Mouse (Mus musculus): ENCODE measurements around the gene Zfp526. TPM values are rescaled to one million over a fixed set of nuclear protein-coding genes. Genes with fewer than 3 reads are reported as not detected.

Zfp526 gene
- polyA plus RNA-seq, 1 experiment from 2014 or later = 4.2 TPM

DNA sequence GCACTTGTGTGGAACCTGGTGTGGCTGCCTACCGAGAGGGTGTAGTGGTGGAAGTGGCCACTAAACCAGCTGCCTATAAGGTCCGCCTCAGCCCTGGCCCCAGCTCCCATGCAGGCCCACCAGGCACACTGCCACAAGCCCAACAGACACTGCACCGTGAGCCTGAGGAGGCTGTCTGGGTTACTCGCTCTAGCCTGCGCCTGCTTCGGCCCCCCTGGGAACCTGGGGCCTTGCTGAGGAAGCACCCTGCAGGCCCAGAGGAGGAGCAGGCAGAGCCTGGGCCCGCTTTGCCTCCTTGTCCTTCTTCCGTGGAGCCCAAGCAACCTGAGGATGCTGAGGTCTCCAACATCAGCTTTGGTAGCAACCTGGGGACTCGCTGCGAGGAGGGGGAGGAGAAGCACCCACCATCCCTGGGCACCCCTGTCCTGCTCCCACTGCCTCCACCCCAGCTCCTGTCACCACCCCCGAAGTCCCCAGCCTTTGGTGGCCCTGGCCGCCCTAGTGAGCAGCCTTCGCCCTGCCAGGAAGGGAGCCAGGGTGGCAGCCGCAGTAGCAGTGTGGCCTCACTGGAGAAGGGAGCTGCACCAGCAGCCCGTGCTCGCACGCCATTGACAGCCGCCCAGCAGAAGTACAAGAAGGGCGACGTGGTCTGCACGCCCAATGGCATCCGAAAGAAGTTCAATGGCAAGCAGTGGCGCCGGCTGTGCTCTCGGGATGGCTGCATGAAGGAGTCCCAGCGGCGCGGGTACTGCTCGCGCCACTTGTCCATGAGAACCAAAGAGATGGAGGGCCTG lies 50.6 kb downstream of the Zfp526 start:
- Histone ChIP-seq H3K9ac (replicated peaks; ENCODE audit: low read depth, low read length) (no peak overlapping the region), H3K4me1 (ENCODE audit: control insufficient read depth, insufficient read depth, low read length) (peaks cover 30% of the 10 kb centered on the region), H3K4me2 (replicated peaks; ENCODE audit: low read depth, low read length) (no peak overlapping the region), H3K36me3 (ENCODE audit: control insufficient read depth, insufficient read depth, low read length) (peaks cover 17% of the 10 kb centered on the region), H3K27me3 (ENCODE audit: control insufficient read depth, insufficient read depth, low read length) (no peaks in the 10 kb centered on the region), H3K9me3 (ENCODE audit: control insufficient read depth, low read depth, low read length) (no peaks in the 10 kb centered on the region), H3K4me3 (ENCODE audit: low read depth, low read length) (no peak overlapping the region), H3K27ac (ENCODE audit: low read length) (no peak overlapping the region)
- WGBS = 87% methylated on average over 30 of the region's 30 CpGs
- ATAC-seq (ENCODE audit: insufficient number of reproducible peaks, insufficient read depth, low FRiP score, low read depth) = no peak

DNA sequence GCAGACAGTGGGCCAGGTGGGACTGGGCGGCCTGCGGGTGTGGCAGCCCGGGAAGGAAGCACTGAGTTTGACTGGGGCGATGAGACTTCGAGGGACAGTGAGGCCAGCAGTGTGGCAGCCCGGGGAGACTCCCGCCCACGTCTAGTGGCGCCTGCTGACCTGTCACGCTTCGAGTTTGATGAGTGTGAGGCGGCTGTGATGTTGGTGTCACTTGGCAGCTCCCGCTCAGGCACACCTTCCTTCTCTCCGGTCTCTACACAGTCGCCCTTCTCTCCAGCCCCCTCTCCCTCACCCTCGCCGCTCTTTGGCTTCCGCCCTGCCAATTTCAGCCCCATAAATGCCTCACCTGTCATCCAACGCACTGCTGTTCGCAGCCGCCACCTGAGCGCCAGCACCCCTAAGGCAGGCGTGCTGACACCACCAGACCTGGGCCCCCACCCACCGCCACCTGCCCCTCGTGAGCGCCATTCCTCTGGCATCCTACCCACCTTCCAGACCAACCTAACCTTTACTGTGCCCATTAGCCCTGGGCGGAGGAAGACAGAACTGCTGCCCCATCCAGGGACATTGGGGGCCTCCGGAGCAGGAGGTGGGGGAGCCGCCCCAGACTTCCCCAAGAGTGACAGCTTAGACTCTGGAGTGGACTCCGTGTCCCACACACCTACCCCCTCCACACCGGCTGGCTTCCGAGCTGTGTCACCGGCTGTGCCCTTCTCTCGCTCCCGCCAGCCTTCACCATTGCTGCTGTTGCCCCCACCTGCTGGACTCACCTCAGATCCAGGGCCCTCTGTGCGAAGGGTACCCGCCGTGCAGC lies 51.4 kb downstream of the Zfp526 start:
- Histone ChIP-seq H3K4me1 (ENCODE audit: control insufficient read depth, insufficient read depth, low read length) (peaks cover 37% of the 10 kb centered on the region), H3K9me3 (ENCODE audit: control insufficient read depth, low read depth, low read length) (no peaks in the 10 kb centered on the region), H3K4me2 (replicated peaks; ENCODE audit: low read depth, low read length) (no peak overlapping the region), H3K27me3 (ENCODE audit: control insufficient read depth, insufficient read depth, low read length) (no peaks in the 10 kb centered on the region), H3K9ac (replicated peaks; ENCODE audit: low read depth, low read length) (no peak overlapping the region), H3K27ac (ENCODE audit: low read length) (no peak overlapping the region), H3K4me3 (ENCODE audit: low read depth, low read length) (no peak overlapping the region), H3K36me3 (ENCODE audit: control insufficient read depth, insufficient read depth, low read length) (peaks cover 17% of the 10 kb centered on the region)
- WGBS = 86% methylated on average over 38 of the region's 38 CpGs
- ATAC-seq (ENCODE audit: insufficient number of reproducible peaks, insufficient read depth, low FRiP score, low read depth) = no peak

DNA sequence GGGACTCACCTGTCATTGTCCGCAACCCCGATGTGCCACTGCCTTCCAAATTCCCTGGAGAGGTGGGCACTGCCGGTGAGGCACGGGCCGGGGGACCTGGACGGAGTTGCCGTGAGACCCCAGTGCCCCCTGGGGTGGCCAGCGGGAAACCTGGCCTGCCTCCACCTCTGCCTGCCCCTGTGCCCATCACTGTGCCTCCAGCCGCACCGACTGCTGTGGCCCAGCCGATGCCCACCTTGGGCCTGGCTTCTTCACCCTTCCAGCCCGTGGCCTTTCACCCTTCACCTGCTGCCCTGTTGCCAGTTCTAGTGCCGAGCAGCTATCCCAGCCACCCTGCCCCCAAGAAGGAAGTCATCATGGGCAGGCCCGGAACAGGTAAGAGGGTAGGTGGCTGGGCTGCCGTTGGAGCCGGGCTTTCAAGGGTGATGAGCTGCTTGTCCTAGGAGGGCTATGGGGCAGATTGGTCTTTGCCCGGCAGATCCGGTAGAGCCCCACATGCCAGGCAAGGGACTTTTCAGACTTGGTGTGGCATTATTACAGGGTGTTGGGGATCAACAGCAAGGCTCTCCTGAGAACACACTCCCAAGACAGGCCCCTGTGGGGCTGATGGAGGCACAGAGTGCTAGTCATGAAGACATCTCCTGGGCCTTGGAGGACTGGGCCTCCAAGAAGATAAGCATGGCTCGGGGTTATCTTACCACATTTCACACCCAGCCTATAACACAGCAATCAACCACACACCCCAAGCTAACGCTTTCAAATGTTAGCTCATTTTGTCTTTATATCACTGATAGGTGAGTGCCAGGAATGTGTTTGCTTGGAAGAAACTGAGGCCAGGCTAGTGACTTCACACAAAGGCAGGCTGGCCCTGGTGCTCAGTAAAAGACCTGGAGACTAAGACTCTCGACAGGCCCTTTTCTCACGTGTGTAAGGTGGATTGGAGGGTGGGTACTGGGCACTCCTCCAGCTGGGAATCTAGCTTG lies 52.3 kb downstream of the Zfp526 start:
- ATAC-seq (ENCODE audit: insufficient number of reproducible peaks, insufficient read depth, low FRiP score, low read depth) = no peak
- H3K9me3 ChIP-seq (ENCODE audit: control insufficient read depth, low read depth, low read length) = no peaks in the 10 kb centered on the region
- no peak overlapping the region for H3K9ac ChIP-seq (replicated peaks; ENCODE audit: low read depth, low read length)
- H3K27ac ChIP-seq (ENCODE audit: low read length) = no peak overlapping the region
- H3K4me1 ChIP-seq (ENCODE audit: control insufficient read depth, insufficient read depth, low read length) = peaks cover 41% of the 10 kb centered on the region
- no peak overlapping the region for H3K4me2 ChIP-seq (replicated peaks; ENCODE audit: low read depth, low read length)
- WGBS = 87% methylated on average over 22 of the region's 22 CpGs
- H3K27me3 ChIP-seq (ENCODE audit: control insufficient read depth, insufficient read depth, low read length) = no peaks in the 10 kb centered on the region
- no peak overlapping the region for H3K4me3 ChIP-seq (ENCODE audit: low read depth, low read length)
- H3K36me3 ChIP-seq (ENCODE audit: control insufficient read depth, insufficient read depth, low read length) = peaks cover 17% of the 10 kb centered on the region

DNA sequence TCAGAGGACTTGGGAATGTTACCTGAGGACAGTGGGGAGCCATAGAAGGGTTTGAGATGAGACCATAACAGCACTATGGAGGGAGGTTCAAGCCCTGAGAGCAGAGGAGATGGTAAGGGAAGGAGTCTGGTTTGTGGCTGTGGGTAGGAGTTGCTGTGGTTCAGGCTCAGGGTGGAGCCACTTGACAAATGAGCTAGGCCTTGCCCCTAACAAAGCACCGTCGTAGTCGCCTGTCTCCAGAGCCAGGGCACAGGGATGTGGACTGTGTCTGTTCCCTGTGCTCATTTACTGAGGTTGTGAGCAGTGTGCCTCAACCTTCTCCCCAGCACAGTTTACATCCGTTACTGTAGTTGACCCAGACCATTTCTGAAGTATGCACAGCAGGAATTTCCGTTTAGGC lies 53.3 kb downstream of the Zfp526 start:
- Histone ChIP-seq H3K36me3 (ENCODE audit: control insufficient read depth, insufficient read depth, low read length) (peaks cover 17% of the 10 kb centered on the region), H3K4me2 (replicated peaks; ENCODE audit: low read depth, low read length) (no peak overlapping the region), H3K4me3 (ENCODE audit: low read depth, low read length) (no peak overlapping the region), H3K9ac (replicated peaks; ENCODE audit: low read depth, low read length) (no peak overlapping the region), H3K9me3 (ENCODE audit: control insufficient read depth, low read depth, low read length) (no peaks in the 10 kb centered on the region), H3K27me3 (ENCODE audit: control insufficient read depth, insufficient read depth, low read length) (no peaks in the 10 kb centered on the region), H3K4me1 (ENCODE audit: control insufficient read depth, insufficient read depth, low read length) (peaks cover 33% of the 10 kb centered on the region), H3K27ac (ENCODE audit: low read length) (no peak overlapping the region)
- ATAC-seq (ENCODE audit: insufficient number of reproducible peaks, insufficient read depth, low FRiP score, low read depth) = no peak
- 27% methylated on average over 5 of the region's 5 CpGs for WGBS

DNA sequence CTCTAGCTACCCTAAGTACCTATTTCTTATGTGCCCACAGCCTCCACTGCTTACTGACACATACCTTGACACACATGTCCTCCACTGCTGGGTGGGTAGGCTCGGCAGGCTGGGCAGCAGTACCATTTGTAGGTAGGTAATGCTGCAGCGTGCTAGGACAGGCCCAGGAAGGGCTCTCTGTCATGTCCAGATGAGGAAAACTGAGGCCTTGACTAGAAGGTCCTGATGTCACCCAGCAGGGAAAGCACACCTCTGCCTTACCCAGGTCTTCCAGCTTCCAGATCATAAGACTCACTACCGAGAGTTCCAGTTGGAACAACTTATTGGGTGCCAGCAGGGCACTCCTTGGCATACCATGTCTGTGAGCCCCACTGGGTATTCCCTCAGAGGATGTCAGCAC lies 53.8 kb downstream of the Zfp526 start:
- Histone ChIP-seq H3K27ac (ENCODE audit: low read length) (peak overlapping the region; percentile 99; the same call in 1 of the 2 replicates), H3K9ac (replicated peaks; ENCODE audit: low read depth, low read length) (no peak overlapping the region), H3K36me3 (ENCODE audit: control insufficient read depth, insufficient read depth, low read length) (peaks cover 17% of the 10 kb centered on the region), H3K4me1 (ENCODE audit: control insufficient read depth, insufficient read depth, low read length) (peaks cover 33% of the 10 kb centered on the region), H3K4me3 (ENCODE audit: low read depth, low read length) (no peak overlapping the region), H3K9me3 (ENCODE audit: control insufficient read depth, low read depth, low read length) (no peaks in the 10 kb centered on the region), H3K4me2 (replicated peaks; ENCODE audit: low read depth, low read length) (no peak overlapping the region), H3K27me3 (ENCODE audit: control insufficient read depth, insufficient read depth, low read length) (no peaks in the 10 kb centered on the region)
- 78% methylated on average over 3 of the region's 3 CpGs for WGBS
- no peak for ATAC-seq (ENCODE audit: insufficient number of reproducible peaks, insufficient read depth, low FRiP score, low read depth)

DNA sequence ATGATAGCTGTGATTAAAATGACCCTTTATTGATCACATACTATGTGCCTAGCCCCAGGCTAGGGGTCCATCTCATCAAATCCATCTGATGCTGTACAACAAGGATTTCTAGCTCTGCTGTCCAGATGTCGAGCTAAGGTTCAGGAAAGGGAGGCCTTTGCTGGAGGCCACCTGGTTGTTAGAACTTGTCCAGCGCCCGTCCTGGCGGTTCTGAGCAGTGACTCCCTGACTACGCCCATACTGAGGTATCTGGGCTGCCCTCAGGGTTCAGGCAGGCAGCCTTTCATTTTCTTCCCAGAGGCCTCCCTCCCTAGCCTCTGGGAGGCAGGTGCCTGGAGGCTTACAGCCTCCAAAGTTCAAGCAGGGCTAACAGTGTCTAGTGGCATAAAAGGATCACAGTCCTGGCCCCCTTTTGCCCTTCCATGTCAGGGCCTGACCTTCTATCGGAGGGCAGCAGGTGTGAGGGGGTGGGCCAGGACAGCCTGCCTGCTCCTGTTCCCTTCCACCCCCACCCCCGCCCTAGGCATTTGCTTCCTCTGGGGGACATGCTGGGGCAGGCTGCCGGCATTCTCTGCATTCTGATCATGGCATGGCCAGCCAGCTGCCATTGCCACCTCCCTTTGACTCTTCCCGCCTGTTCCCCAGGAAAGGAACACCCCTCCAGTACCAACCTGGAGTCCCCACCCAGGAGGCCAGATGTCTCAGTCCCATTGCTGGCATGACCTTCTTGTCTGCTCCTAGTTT lies 54.5 kb downstream of the Zfp526 start:
- WGBS = 48% methylated on average over 9 of the region's 9 CpGs
- Histone ChIP-seq H3K27me3 (ENCODE audit: control insufficient read depth, insufficient read depth, low read length) (no peaks in the 10 kb centered on the region), H3K9me3 (ENCODE audit: control insufficient read depth, low read depth, low read length) (no peaks in the 10 kb centered on the region), H3K4me1 (ENCODE audit: control insufficient read depth, insufficient read depth, low read length) (peaks cover 40% of the 10 kb centered on the region), H3K27ac (ENCODE audit: low read length) (peak overlapping the region; percentile 99), H3K36me3 (ENCODE audit: control insufficient read depth, insufficient read depth, low read length) (peaks cover 17% of the 10 kb centered on the region), H3K9ac (replicated peaks; ENCODE audit: low read depth, low read length) (no peak overlapping the region), H3K4me3 (ENCODE audit: low read depth, low read length) (no peak overlapping the region), H3K4me2 (replicated peaks; ENCODE audit: low read depth, low read length) (no peak overlapping the region)
- ATAC-seq (ENCODE audit: insufficient number of reproducible peaks, insufficient read depth, low FRiP score, low read depth) = no peak

All from stomach, embryonic 14.5 days (tissue).